Mouse (Mus musculus) kidney, postnatal 0 days (tissue): ENCODE measurements around the gene Epha3. TPM values are rescaled to one million over a fixed set of nuclear protein-coding genes. Genes with fewer than 3 reads are reported as not detected.
A peak's percentile ranks its signal among the peaks of the same experiment; 100 is the strongest.

Source experiments
- ATAC-seq: fragments of 200-750 bp; cut with Nextera tagmentation; replicated peaks from 2 replicates; pipeline ENCODE4 v1.8.0; 2017; ENCODE audit warnings: low read depth, moderate number of reproducible peaks, moderate TSS enrichment, moderate library complexity; ENCODE audit not compliant: low FRiP score
- DNase-seq: peaks from one replicate; pipeline ENCODE4 v3.0.0-alpha.2; 2016; ENCODE audit warnings: low spot score
- H3K27ac ChIP-seq: fragments of 300-500 bp; sonication (generic); 2 replicates; pipeline ENCODE4 v1.5.1; 2014; ENCODE audit warnings: mild to moderate bottlenecking
- H3K27me3 ChIP-seq: fragments of 300-500 bp; sonication (generic); 2 replicates; pipeline ENCODE4 v1.6.1; 2014; ENCODE audit warnings: low read length, mixed read lengths; ENCODE audit not compliant: insufficient read depth
- H3K36me3 ChIP-seq: fragments of 300-500 bp; sonication (generic); 2 replicates; pipeline ENCODE4 v1.6.1; 2014; ENCODE audit warnings: low read length, mixed read lengths; ENCODE audit not compliant: insufficient read depth
- H3K4me1 ChIP-seq: fragments of 300-500 bp; sonication (generic); replicated peaks from 2 replicates; pipeline ENCODE4 v1.6.1; 2014; ENCODE audit warnings: antibody characterized with exemption, low read length, mixed read lengths; ENCODE audit not compliant: insufficient read depth
- H3K4me2 ChIP-seq: fragments of 300-500 bp; sonication (generic); 2 replicates; pipeline ENCODE4 v1.6.1; 2014; ENCODE audit warnings: mild to moderate bottlenecking, low read length, moderate library complexity, mixed read lengths
- H3K4me3 ChIP-seq: fragments of 300-500 bp; sonication (generic); replicated peaks from 2 replicates; pipeline ENCODE4 v1.5.1; 2014; ENCODE audit warnings: low read depth, low read length
- H3K9ac ChIP-seq: fragments of 300-500 bp; sonication (generic); 2 replicates; pipeline ENCODE4 v1.6.1; 2014; ENCODE audit warnings: low read depth, low read length
- H3K9me3 ChIP-seq: fragments of 300-500 bp; sonication (generic); replicated peaks from 2 replicates; pipeline ENCODE4 v1.6.1; 2016; ENCODE audit warnings: low read length, inconsistent platforms, mixed read lengths
- CTCF ChIP-seq: IDR thresholded peaks from 2 replicates; pipeline ENCODE4 v1.5.1; 2016; ENCODE audit warnings: antibody characterized with exemption, low read depth, mild to moderate bottlenecking, moderate library complexity
- WGBS: fragments of 180-500 bp; shearing (Covaris S2); extraction: QIAGEN DNeasy Blood & Tissue Kit; methylation state at CpG from one replicate; pipeline ENCODE4 v1.1.7; 2014; 5-methylcytosine and 5-hydroxymethylcytosine counted together
- polyA plus RNA-seq: library from polyadenylated mRNA; unstranded; fragments of >200 nt; fragmentation: Nextera tagmentation; extraction: Ambion mirVana; gene quantifications from 2 replicates; pipeline ENCODE4 v1.2.1, GENCODE M21; 2015

The Epha3 gene
- 7.5 and 7.7 TPM in 2 replicates for polyA plus RNA-seq

DNA sequence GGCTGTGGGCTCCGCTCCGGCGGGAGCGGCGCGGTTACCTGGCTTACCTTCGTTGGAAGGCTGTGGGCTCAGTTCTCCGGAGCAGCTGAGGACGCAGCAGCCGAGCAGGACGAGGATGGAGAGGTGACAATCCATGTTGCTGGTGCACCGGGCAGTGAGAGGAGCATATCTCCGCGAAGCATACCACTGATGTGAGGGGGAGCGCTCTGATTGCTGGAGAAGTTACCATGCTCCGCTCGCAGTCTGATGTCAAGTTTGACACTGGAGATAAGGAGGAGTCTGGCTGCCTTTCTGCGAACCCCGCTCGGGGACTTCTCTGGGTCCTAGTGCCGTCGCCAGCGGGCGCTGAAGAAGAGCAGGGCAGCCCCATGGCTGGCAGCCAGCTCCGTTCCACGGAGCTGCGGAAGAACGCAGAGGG lies at the start of gene Epha3:
Gene Epha3, minus strand, starts transcription at position 263 of the 418 bp plus-strand sequence.
- H3K27ac ChIP-seq, result no peak within 1 kb of the TSS
- 0 out of 2 replicates have a peak, but pooled peaks cover 3% of the 10 kb centered on the region for H3K27me3 ChIP-seq
- peak within 1 kb of the TSS; percentile 53 for H3K4me3 ChIP-seq
- ATAC-seq (peak; percentile 49; the same call in 1 of the 2 replicates), DNase-seq (peak; percentile 83)
- under 1% methylated on average over 28 of the region's 28 CpGs for WGBS
- 0 out of 2 replicates have a peak, but pooled peaks have one; percentile 3 for TF ChIP-seq CTCF
- H3K4me2 ChIP-seq, result peak within 1 kb of the TSS; percentile 89
- H3K9ac ChIP-seq, result peak within 1 kb of the TSS; percentile 39; the same call in 1 of the 2 replicates
- H3K9me3 ChIP-seq, result no peaks in the 10 kb centered on the region
- H3K4me1 ChIP-seq, result no peaks in the 10 kb centered on the region
- H3K36me3 ChIP-seq, result no peaks in the 10 kb centered on the region

DNA sequence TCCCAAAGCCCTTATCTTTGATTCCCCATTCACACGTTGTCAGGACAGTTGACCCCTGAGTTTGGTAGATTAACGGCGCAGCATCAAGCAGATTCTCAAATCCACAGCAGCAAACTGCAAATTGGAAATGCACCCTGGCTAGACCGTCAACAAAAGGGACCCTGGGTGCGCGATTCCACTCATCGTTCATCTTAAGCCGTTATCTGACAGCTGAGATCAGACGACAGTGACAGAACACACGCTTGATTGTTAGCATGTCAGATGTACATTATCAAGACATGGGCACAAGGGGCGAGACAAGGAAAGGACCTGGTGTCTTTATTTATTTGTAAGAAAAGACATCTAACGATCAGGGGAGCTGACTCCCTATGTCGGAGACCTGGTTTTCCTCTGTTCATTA lies 39.5 kb upstream of the Epha3 start:
- Histone ChIP-seq H3K4me2 (no peak overlapping the region), H3K27ac (no peak overlapping the region), H3K4me1 (no peaks in the 10 kb centered on the region), H3K36me3 (no peaks in the 10 kb centered on the region), H3K27me3 (no peaks in the 10 kb centered on the region), H3K9ac (no peak overlapping the region), H3K9me3 (no peaks in the 10 kb centered on the region), H3K4me3 (no peak overlapping the region)
- 70% methylated on average over 13 of the region's 13 CpGs for WGBS
- DNase-seq, result no peak
- ATAC-seq, result no peak
- no peak for TF ChIP-seq CTCF

DNA sequence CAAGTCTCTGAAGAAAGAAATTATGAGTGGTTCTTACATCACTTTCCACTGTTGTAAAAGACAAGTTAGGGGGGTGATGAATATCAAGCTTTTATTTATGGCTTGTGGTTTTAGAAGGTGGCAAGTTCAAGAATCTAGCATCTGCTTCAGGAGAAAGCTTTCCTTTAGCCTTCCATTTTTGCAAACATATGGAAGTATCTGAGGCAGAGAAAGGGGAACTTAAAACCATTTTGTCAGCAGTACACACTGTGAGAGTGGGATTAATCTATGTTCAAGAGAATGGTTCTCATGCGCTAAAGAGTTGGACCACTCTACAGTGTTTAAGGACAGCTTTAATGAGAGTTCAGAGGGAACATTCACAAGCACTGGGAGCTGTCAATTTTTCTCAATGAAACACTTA lies 17.2 kb upstream of the Epha3 start:
- Histone ChIP-seq H3K36me3 (no peaks in the 10 kb centered on the region), H3K27ac (no peak overlapping the region), H3K27me3 (no peaks in the 10 kb centered on the region), H3K9me3 (no peaks in the 10 kb centered on the region), H3K4me2 (no peak overlapping the region), H3K4me3 (no peak overlapping the region), H3K9ac (no peak overlapping the region), H3K4me1 (no peaks in the 10 kb centered on the region)
- ATAC-seq (no peak), DNase-seq (no peak)
- 88% methylated on average over 1 of the region's 1 CpGs for WGBS
- no peak for TF ChIP-seq CTCF

DNA sequence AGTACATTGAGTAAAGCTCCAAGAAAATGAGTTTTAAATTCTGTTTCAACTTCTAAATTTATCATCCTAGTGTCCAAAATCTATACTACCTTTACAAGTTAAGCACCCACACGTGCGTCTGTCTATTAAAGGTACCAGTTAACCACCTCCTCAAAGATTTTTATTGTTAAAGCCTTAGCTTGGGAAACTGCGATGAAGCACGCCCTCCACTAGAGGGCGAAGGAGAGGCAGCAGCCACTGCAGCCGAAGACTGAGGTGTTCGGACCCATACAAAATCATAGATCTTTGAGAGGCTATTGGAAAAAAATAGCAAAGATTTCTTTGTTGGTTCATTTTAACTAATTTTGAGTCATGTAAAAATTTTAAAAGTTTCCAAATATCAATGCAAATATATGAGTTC lies 8.3 kb upstream of the Epha3 start:
- no peak for ATAC-seq
- Histone ChIP-seq H3K4me1 (no peaks in the 10 kb centered on the region), H3K27me3 (no peaks in the 10 kb centered on the region), H3K9me3 (no peaks in the 10 kb centered on the region), H3K9ac (no peak overlapping the region), H3K27ac (no peak overlapping the region), H3K4me3 (no peak overlapping the region), H3K36me3 (no peaks in the 10 kb centered on the region), H3K4me2 (no peak overlapping the region)
- peak; percentile 62 for DNase-seq
- WGBS, result 10% methylated on average over 7 of the region's 7 CpGs
- peak; percentile 87 for TF ChIP-seq CTCF

DNA sequence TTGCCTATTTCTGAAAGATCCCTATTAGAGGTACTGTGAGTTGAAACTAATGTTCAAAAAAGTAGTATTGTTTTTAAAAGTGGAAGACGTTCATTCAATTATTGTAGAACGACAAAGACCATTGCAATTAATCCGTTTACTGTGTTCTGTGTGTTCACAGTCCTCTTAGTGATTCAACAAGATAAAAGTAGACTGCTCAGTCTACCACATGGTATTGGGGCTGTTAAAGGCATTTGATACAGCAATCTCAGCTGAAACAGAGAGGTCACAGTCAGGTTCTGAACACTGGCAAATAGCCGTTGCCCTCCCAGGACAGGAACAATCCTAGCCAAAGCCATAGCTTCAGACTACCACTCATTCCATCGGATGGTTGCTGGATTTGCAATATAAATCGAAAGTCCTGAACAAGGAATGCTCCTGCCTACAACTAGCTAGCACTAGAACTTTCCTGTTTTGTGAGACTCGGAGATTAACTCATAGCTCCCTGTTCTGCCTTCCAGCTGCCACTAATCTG lies 545 bp upstream of the Epha3 start:
- TF ChIP-seq CTCF, result no peak
- ATAC-seq, result no peak

DNA sequence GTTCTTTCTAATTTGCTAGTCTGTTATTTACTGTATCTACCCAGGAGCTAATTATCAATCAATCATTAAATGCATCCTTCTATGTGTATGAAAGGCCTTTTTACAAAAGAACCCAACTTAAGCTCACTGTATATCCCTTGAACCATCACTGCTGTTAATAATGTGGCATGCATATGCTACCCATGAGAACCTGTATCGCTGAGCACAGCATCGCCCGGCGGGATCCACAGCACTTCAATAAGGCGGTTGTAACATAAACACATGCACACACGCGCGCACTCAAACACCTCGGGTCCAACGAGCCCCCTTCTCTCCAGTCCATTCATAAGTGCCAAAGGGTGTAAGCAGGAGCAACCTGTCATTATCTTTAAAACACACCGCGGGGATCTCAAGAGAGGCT lies 794 bp downstream of the Epha3 start:
- Histone ChIP-seq H3K4me1 (no peaks in the 10 kb centered on the region), H3K9me3 (no peaks in the 10 kb centered on the region), H3K4me3 (peak overlapping the region; percentile 53), H3K4me2 (peak overlapping the region; percentile 89), H3K27me3 (0 out of 2 replicates have a peak, but pooled peaks cover 3% of the 10 kb centered on the region), H3K36me3 (no peaks in the 10 kb centered on the region), H3K9ac (no peak overlapping the region), H3K27ac (no peak overlapping the region)
- ATAC-seq, result no peak
- no peak for TF ChIP-seq CTCF
- WGBS, result 4% methylated on average over 12 of the region's 12 CpGs
- DNase-seq, result no peak

More for the DNA sequence above, 545 bp upstream of the Epha3 start:
- peak overlapping the region; percentile 89 for H3K4me2 ChIP-seq
- no peak for DNase-seq
- H3K27ac ChIP-seq, result no peak overlapping the region
- no peaks in the 10 kb centered on the region for H3K9me3 ChIP-seq
- H3K27me3 ChIP-seq, result 0 out of 2 replicates have a peak, but pooled peaks cover 3% of the 10 kb centered on the region
- H3K4me1 ChIP-seq, result no peaks in the 10 kb centered on the region
- no peaks in the 10 kb centered on the region for H3K36me3 ChIP-seq
- peak overlapping the region; percentile 53 for H3K4me3 ChIP-seq
- 22% methylated on average over 7 of the region's 7 CpGs for WGBS
- 0 out of 2 replicates have a peak overlapping the region, but pooled peaks have one; percentile 39 for H3K9ac ChIP-seq

DNA sequence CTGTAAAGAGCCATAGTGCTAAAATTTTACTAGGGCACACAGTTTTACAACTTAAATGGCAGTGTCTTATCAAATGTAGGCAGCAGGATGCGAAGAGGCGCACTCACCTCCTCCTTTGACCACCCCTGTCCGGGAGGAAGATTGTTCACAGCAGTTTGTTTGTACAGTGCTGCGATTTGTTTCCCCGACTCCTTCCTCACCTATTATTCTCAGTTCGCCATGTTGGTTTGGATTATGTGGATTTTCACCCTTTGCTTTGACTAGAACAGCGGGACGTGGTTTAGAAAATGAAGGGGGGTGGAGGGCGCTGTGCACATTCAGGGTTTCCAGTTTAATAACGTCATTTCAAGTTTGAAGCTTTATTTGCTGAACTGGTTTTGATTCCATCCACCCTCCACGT lies 6.4 kb downstream of the Epha3 start:
- DNase-seq (peak; percentile 19), ATAC-seq (no peak)
- peak overlapping the region; percentile 51 for H3K4me3 ChIP-seq
- H3K9ac ChIP-seq, result peak overlapping the region; percentile 46; the same call in 1 of the 2 replicates
- H3K27ac ChIP-seq, result peak overlapping the region; percentile 48
- no peak for TF ChIP-seq CTCF
- 0 out of 2 replicates have a peak, but pooled peaks cover 5% of the 10 kb centered on the region for H3K4me1 ChIP-seq
- WGBS, result 4% methylated on average over 11 of the region's 11 CpGs
- no peaks in the 10 kb centered on the region for H3K36me3 ChIP-seq
- H3K27me3 ChIP-seq, result no peaks in the 10 kb centered on the region
- no peaks in the 10 kb centered on the region for H3K9me3 ChIP-seq
- peak overlapping the region; percentile 78 for H3K4me2 ChIP-seq
